Mouse (Mus musculus): Measurements from ENCODE around the gene Cdcp1. TPM values are rescaled to one million over a fixed set of nuclear protein-coding genes. Genes with fewer than 3 reads are reported as not detected.

Gene Cdcp1
- total RNA-seq, 4 experiments from 2014 or later: 0.12 to 0.32 (median 0.20) TPM

DNA sequence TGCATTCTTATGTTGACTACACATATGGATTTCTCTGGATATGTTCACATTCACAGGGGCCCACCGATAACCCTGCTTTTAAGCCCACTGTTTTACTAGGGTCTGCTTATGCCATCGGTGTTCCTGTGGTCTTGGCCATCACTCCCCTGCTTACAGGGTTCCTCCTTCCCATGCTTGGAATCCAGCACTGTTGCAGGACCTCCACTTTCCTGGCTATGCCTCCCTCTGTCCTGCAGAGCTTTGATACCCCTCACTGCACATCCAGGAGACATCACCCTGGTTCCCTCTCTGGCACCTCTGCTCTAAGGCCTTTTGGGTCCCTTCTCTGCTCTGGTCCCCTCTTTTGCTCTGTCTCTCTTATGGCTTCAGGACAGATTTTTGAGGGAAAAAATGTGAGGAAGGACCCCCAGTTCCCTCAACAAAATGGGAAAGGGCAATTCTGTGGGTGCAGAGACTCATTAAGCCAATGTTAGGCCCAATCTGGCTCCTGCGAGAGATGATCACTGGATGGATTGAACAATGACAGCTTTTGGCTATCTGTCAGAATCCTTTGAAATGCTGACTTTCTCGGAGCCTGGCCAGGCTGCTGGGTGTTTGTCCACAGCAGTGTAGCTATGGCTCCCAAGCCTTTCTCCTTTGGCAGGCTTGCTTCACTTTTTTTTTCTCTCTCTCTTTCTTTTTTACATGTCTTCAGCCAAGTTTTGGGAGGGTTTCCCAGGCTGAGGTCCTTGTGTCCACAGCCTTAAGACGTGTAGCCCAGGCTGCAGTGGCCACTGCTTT, 65.4 kb downstream of the Cdcp1 start, which contains the start of gene Clec3b:
Clec3b (plus strand) TSS at position 706 of the 780 bp plus-strand sequence.
- DNase-seq: no peak

DNA sequence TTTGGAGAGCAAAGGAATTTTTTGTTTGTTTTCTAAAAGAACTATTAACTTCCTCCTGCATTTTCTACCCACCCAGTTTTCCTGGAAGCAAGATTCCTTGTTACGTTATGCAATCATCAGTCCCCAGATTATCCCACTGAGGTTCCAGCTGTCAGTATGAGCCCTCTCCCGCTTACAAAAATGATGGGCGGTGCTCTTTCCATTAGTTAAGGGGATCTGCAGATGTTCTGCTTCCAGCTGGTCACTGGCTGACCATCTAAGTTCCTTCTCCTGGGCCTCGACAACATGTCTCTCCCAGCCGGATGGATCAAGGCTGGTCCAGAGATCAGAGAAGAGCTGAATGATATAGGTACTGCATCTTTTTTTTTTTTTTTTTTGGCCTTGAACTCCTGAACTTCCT, 67.4 kb downstream of the Cdcp1 start:
- DNase-seq: no peak

DNA sequence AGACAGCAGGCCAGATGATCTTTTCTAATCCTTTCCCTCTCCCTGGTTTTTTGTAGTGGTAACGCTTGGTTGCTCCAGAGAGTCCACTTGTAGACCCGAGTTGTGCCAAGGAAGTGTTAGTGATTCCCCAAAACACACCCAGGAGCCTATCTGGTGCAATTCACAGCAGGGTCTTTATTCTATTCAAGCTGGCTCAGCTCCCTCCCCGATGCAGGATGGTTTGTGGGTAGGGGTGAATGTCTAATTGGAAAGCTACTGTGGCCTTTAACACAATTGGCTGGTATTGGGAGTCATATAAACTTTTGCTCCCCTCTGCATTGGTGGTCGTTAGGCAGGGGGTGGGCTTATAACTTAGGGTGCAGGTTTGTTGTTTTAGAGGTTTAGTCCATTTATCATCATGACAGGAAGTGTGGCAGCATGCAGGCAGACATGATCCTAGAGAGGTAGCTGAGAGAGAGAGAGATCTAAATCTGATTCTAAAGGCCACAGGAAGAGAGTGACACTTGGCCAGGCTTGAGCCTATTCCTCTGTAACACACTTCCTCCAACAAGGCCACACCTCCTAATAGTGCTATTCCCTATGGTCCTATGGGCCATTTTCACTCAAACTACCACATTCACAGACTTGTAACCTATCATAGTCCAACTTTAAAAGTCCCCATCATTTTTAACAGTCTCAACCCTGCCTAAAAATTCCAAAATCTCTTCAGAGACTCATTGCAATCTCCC, 75.8 kb downstream of the Cdcp1 start:
- DNase-seq: no peak

DNA sequence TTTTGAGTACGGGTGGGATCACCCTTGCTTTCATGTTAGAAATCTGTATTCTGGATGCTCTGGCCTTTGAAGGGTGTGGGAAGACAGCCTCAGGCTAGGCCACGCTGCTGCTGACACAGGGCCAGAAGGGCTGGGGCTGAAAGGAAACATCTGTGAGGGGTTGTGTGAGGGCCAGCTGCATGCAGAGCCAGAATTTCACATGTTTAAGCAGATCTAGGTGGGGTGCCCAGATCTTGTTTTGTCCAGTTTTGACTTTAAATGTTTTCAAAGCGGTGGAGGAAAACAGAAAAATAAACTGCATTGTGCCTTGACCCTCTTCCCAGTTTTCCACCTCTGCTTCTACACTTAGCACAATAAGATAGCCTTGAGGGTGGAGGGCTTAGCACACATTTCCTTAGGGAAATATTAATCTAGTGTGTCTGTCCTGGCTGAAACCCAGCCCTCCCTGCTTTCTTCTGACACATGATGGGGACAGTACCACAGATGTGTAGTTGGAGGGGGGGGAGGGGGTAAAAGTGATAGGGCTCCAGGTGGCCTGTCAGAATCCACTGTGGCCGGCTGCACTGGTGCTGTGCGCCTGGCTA, 76.9 kb downstream of the Cdcp1 start:
- DNase-seq: no peak

DNA sequence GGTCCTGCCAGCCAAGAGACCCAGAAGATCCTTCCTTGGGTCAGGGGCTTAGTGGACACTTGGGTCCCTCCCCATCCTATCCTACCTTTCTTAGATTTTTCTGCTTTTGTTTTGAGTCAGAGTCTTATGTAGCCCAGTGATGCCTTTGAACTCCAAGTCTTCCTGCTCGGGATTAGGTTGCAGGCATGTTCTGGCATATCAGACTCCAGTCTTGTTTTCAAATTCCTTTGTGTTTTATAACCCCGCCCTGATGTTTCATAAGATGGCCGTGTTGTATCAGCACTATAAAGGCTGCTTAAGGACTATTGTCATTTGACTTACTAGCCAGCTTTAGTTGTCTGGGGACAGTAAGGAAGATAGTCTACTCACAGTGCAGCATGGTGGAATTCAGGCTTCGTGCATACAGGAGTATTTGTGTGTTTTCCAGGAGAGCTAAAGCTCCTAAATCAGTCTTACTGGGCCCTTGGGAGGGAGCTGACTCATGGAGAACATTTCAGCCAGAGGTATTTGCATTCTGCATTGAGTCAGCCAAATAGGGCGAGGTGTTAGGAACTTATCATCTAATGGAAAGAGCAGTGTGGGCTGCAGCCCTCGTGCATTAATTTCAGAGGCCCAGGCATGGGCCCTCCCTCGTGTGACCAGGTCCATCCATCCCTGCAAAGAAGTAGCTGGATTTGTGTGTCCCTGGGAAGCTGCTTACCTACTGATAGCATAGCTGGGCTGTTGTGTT, 78.7 kb downstream of the Cdcp1 start:
- DNase-seq: no peak

DNA sequence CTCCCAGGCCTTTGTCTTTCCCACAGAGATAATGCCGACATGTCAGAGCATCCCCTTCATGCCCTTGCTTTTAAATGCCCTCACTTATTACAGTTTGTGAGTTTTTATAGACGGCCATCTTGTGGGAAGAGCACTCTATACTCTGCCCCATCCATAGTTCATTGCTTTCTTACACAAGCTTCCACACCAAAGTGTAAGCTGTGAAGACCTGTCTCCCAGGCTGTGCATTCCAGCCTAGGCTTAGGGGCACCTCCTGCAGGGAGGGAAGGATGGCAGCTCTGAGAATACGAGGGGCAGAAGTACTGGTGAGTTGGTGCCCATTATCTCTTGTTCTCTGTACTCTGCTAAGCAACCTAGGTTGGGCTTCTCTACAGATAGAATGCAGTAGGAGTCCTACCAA, 82.8 kb downstream of the Cdcp1 start:
- DNase-seq: no peak

DNA sequence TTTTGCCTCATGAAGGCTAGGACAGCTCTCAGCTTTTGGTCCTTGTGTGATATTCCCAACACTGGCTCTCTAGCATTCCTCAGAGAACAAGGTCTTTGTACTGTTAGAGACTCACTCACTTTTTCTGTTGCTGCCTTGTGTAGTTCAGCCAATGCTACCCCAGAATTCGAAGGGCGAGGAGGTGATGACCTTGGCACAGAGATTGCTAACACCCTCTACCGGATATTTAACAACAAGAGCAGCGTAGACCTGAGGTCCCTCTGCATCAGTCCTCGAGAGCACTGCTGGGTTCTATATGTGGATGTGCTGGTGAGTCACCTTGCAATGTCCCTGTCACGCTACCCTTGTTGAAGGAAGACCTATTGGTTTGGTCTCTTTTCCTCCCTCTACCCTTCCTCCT, 88.2 kb downstream of the Cdcp1 start:
- DNase-seq: no peak

DNA sequence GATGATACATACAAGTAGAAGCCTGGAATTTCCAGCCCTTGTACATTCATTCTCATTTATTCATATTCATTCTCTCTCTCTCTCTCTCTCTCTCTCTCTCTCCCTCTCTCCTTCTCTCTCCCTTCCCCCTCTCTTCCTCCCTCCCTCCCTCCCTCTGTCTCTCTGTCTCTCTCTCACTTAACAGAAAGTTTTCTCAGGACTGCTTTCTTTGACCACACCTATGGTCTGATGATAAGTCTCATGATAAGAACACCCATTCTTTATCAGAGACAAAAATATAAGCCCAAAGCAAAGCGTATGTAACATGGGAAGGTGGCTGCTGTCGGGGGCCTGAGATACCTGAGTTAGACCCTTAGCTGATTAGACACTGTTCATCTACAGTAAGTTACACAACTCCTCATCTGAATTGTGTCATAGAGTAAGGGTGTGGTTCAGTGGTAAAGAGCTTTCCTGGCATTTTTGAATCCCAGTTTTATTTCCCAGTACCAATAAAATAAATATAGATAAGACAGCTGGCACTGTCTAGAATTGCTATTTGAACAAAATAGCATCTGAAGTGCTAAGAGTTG, 91.3 kb downstream of the Cdcp1 start:
- DNase-seq: no peak

DNA sequence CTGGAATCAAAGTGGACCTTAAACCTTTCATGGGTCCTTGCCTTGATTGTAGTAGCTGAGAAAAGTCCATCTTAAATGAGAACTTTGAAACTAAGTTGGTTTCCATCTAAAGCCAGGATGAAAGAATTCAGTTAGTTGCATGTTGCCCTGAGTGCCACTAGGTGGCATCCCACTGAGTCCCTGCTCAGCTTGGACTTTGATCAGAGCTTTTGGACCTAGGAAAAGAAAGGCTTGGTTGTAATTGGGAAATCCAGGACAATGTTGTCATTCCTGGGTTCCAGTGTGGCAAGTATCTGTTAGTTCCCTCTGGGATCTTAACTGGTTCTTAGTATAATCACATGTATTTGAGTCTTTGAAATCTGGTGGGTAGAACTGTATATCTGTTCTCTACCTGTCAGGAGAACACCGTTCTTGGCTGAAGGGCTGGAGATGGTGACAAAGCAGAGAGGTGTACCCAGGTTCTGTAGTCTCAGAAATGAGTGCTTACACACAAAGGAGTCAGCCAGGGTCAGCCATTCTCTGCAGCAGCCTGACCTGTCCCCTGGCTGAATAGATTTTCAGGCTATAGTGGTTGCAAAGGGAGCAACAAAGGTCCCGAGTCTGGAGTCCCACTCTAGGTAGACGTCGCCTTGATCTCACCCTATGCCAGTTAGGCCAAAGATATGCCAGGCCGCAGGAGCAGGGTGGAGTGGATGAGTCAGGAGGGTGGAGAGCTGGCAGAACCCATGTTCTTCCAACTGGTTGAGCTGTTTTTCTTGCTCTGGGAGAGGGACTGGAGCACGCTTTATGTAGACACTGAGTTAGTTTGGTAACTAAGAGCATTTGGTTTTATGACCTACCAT, 92.0 kb downstream of the Cdcp1 start:
- DNase-seq: no peak

DNA sequence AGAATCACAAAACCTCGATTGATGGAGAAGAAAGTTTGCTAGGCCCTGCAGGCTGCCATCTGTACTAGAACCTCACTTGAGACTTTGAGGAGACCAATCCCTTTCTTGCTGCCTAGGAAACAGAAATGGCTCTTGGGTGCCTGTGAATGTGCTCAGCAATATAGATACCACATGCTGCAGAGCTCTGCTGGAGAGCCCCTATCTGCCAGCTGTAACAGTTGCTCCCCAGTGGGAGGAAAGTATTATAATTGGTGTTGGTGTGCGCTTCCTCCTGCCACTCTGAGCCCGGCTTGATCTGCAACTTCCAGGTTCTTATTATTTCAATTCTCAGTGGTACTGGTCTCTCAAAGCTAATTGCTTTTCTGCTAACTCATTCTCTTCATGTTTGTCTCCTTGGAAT, 92.8 kb downstream of the Cdcp1 start:
- no peak for DNase-seq

Other genes starting within 250 kb of the Cdcp1 start
- 10 to 100 TPM; 18.1 to 26.2 (median 20.1) TPM for gene Tmem42, start 194.7 kb downstream of the Cdcp1 start, total RNA-seq (2022)
- 1 to 10 TPM in 2 of 4 experiments, under 1 TPM in 2; 0.24 to 1.7 (median 0.98) TPM for gene Tgm4, start 181.3 kb downstream of the Cdcp1 start, total RNA-seq (2022)
- 10 to 100 TPM; 59.3 to 76.6 (median 71.0) TPM for gene Zdhhc3, start 102.8 kb downstream of the Cdcp1 start, total RNA-seq (2022)
- gene Exosc7, start 102.8 kb downstream of the Cdcp1 start, total RNA-seq (2022): 10 to 100 TPM; 41.1 to 54.1 (median 43.1) TPM
- gene Clec3b, start 65.1 kb downstream of the Cdcp1 start, total RNA-seq (2022): 10 to 100 TPM; 13.5 to 23.8 (median 20.1) TPM
- gene Tmem158, start 44.7 kb upstream of the Cdcp1 start, total RNA-seq (2022): 1 to 10 TPM; 7.5 to 8.2 (median 7.8) TPM
- gene Lars2, start 150.9 kb upstream of the Cdcp1 start, total RNA-seq (2022): 100 to 1,000 TPM in 1 of 4 experiments, 10 to 100 TPM in 3; 47.8 to 177 (median 66.6) TPM